8 mouse cellular contexts compared by ENCODE assay signal in the genomic region with DNA sequence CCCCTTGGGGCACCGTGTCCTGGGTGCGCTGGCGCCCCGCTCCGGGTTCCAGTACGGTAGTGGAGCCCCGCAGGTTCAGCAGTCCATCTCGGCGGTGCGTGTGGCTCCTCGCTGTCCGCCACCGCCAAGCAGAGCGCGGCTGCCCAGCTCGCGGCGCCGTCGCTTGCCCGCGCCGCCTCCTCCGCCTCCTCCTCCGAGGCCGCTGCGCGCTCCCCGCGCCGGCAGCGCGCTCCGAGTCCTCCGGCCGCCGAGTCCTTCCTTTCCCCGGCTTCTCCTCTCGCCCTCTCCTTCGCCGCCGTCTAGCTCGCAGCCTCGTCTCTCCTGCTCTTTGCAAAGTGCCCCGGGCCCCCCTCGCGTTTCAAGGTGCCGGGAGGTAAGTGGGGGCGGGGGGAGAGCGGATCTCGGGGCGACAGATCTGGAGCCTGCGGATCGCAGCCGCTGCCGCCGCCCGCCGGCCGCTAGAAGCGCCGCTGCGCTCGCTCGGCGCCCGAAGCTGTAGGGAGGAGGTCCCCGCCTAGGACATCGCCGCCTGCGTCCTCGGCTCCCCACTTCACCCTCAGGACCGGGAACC. TPM values are rescaled to one million over a fixed set of nuclear protein-coding genes. Genes with fewer than 3 reads are reported as not detected.
DNase-seq lines count a peak whose midpoint lies in the region; ATAC-seq lines count a peak whose summit lies in the region.

No protein-coding gene starts in this region.

- WGBS in hindbrain, embryonic 12.5 days: under 1% methylated on average over 60 of the region's 73 CpGs

- DNase-seq in Muller cell, postnatal 12 days (ENCODE audit: inconsistent ontology term): peak; percentile 88
- DNase-seq in cerebellum, adult 8-10 months: peak; percentile 46
- peak; percentile 47 to 58 for DNase-seq in frontal cortex, postnatal 25 days (ENCODE audit: low spot score in 2 of 2)
- DNase-seq in layer of hippocampus, postnatal 36 days: peak; percentile 74 to 75
- DNase-seq in lung, postnatal 4 days: peak; percentile 80 to 82
- DNase-seq in retina, postnatal 1 day: peak; percentile 83
- peak; percentile 73 to 79 for DNase-seq in thymus, postnatal 36 days

- H3K4me2 ChIP-seq in hindbrain, embryonic 12.5 days (replicated peaks): peak overlapping the region; percentile 89

- H3K27ac ChIP-seq in hindbrain, embryonic 12.5 days: peak overlapping the region; percentile 18; the same call in 1 of the 2 replicates

- H3K4me1 ChIP-seq in hindbrain, embryonic 12.5 days: peaks cover 30% of the 10 kb centered on the region

- H3K27me3 ChIP-seq in hindbrain, embryonic 12.5 days: peaks cover 75% of the 10 kb centered on the region

- ATAC-seq in hindbrain, embryonic 12.5 days (ENCODE audit: low FRiP score): peak; percentile 83

- H3K9ac ChIP-seq in hindbrain, embryonic 12.5 days: peak overlapping the region; percentile 67

- H3K9me3 ChIP-seq in hindbrain, embryonic 12.5 days (replicated peaks): no peaks in the 10 kb centered on the region

- H3K4me3 ChIP-seq in hindbrain, embryonic 12.5 days: peak overlapping the region; percentile 64

- H3K36me3 ChIP-seq in hindbrain, embryonic 12.5 days: no peaks in the 10 kb centered on the region

RNA-seq across cellular contexts. Expression of a gene that starts 40.9 kb away (rescaled TPM):
- polyA plus RNA-seq in hindbrain, embryonic 12.5 days (2016; fragmentation: Nextera tagmentation; extraction: Ambion mirVana): 26.2 and 26.9 TPM in 2 replicates
- total RNA-seq in layer of hippocampus, postnatal 36 days (2021): 10 to 100 TPM; 15.9 to 17.2 TPM

Comparison
In these comparisons a context has a peak if more than half of its experiments do, and no peak if none do; other contexts are left out.
1. Peak in every context shown above with its lines: DNase-seq, ATAC-seq, H3K4me3 ChIP-seq and H3K27ac ChIP-seq.